Mouse (Mus musculus): ENCODE data around the gene Smim7. TPM values are rescaled to one million over a fixed set of nuclear protein-coding genes. Genes with fewer than 3 reads are reported as not detected.

Smim7 gene
- polyA plus RNA-seq, 1 experiment from 2014 or later, result 133 TPM

DNA sequence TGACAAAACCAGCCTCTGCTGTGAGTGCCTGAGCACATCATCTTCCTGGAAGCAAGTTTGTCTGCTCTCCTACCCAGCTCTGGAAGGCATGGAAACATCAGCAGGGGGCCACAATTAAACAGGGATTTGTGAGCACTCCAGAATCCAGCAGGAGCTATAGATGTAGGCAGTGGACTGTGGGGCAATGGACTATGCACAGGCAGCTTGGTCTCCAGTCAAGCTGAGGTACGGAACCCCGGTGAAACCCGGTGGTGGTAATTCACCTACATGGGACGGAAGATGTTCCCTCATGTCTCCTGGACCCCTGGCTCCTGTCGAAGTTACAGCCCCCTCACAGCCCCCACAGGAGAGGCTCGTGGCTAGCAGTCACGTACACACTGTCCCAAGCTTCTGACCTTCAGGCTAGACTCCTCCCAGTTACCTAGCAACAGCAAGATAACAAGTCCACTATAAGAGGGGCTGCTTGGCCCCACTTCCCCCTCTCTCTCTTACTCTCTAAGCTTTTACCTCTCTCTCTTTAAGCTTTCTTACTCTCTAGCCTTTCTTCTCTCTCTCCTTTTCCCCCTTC is 53.4 kb downstream of the Smim7 start:
- 69% methylated on average over 7 of the region's 7 CpGs for WGBS
- ATAC-seq (ENCODE audit: low read depth), result no peak

More for the DNA sequence above, 53.4 kb downstream of the Smim7 start:
- Histone ChIP-seq H3K36me3 (ENCODE audit: control insufficient read depth, insufficient read depth, low read length) (no peaks in the 10 kb centered on the region), H3K27me3 (ENCODE audit: control insufficient read depth, insufficient read depth, low read length) (no peaks in the 10 kb centered on the region), H3K4me2 (ENCODE audit: low read depth, low read length) (no peak overlapping the region), H3K27ac (ENCODE audit: low read depth, low read length) (no peak overlapping the region), H3K9ac (replicated peaks; ENCODE audit: low read depth, low read length) (no peak overlapping the region), H3K9me3 (ENCODE audit: control insufficient read depth, low read length) (no peaks in the 10 kb centered on the region), H3K4me1 (ENCODE audit: control insufficient read depth, insufficient read depth, low read length) (no peaks in the 10 kb centered on the region), H3K4me3 (ENCODE audit: low read depth, low read length) (no peak overlapping the region)

Small RNA genes within 50 kb of the gene (microRNA-seq; reads per million reads assigned to microRNA genes)
- not detected for gene Gm28019

Other genes with a start within 250 kb of the Smim7 start
- gene Eps15l1, start 149.6 kb downstream of the Smim7 start, polyA plus RNA-seq (2014; fragmentation: Nextera tagmentation; extraction: Ambion mirVana), result 63.3 and 66.1 TPM in 2 replicates
- gene Calr3, start 127.2 kb downstream of the Smim7 start, polyA plus RNA-seq (2014; fragmentation: Nextera tagmentation; extraction: Ambion mirVana), result 0.59 and 1.3 TPM in 2 replicates
- 15.2 and 16.3 TPM in 2 replicates for gene 1700030K09Rik, start 127.2 kb downstream of the Smim7 start, polyA plus RNA-seq (2014; fragmentation: Nextera tagmentation; extraction: Ambion mirVana)
- 42.3 and 49.8 TPM in 2 replicates for gene Cherp, start 95.9 kb downstream of the Smim7 start, polyA plus RNA-seq (2014; fragmentation: Nextera tagmentation; extraction: Ambion mirVana)
- 9.3 and 10.6 TPM in 2 replicates for gene Slc35e1, start 78.5 kb downstream of the Smim7 start, polyA plus RNA-seq (2014; fragmentation: Nextera tagmentation; extraction: Ambion mirVana)
- gene Med26, start 22.8 kb downstream of the Smim7 start, polyA plus RNA-seq (2014; fragmentation: Nextera tagmentation; extraction: Ambion mirVana), result 11.4 and 14.6 TPM in 2 replicates
- gene Tmem38a, start 967 bp upstream of the Smim7 start, polyA plus RNA-seq (2014; fragmentation: Nextera tagmentation; extraction: Ambion mirVana), result 27.9 and 31.6 TPM in 2 replicates
- 2.1 and 2.6 TPM in 2 replicates for gene Nwd1, start 75.6 kb upstream of the Smim7 start, polyA plus RNA-seq (2014; fragmentation: Nextera tagmentation; extraction: Ambion mirVana)
- gene Sin3b, start 152.2 kb upstream of the Smim7 start, polyA plus RNA-seq (2014; fragmentation: Nextera tagmentation; extraction: Ambion mirVana), result 177 and 182 TPM in 2 replicates
- 0.33 and 0.88 TPM in 2 replicates for gene F2rl3, start 190.8 kb upstream of the Smim7 start, polyA plus RNA-seq (2014; fragmentation: Nextera tagmentation; extraction: Ambion mirVana)

All from neural tube, embryonic 14.5 days (tissue).